Mouse (Mus musculus) lung, embryonic 16.5 days (tissue): ENCODE data around the gene Hoxc5. TPM values are rescaled to one million over a fixed set of nuclear protein-coding genes. Genes with fewer than 3 reads are reported as not detected.

ENCODE experiments used
- ATAC-seq: fragments of 200-750 bp; cut with Nextera tagmentation; 2 replicates; pipeline ENCODE4 v1.8.0; 2017; ENCODE audit warnings: low read depth, mild to moderate bottlenecking, moderate library complexity
- H3K27ac ChIP-seq: fragments of 300-500 bp; sonication (generic); 2 replicates; pipeline ENCODE4 v1.5.1; 2014; ENCODE audit warnings: mild to moderate bottlenecking, control low read depth, low read length
- H3K27me3 ChIP-seq: fragments of 300-500 bp; sonication (generic); 2 replicates; pipeline ENCODE4 v1.6.1; 2014; ENCODE audit warnings: low read depth, low read length, mixed read lengths; ENCODE audit not compliant: control insufficient read depth, insufficient read depth
- H3K36me3 ChIP-seq: fragments of 300-500 bp; sonication (generic); 2 replicates; pipeline ENCODE4 v1.6.1; 2014; ENCODE audit warnings: low read length; ENCODE audit not compliant: control insufficient read depth, insufficient read depth
- H3K4me1 ChIP-seq: fragments of 300-500 bp; sonication (generic); replicated peaks from 2 replicates; pipeline ENCODE4 v1.6.1; 2014; ENCODE audit warnings: low read length, mixed read lengths; ENCODE audit not compliant: control insufficient read depth, insufficient read depth
- H3K4me2 ChIP-seq: fragments of 300-500 bp; sonication (generic); 2 replicates; pipeline ENCODE4 v1.6.1; 2014; ENCODE audit warnings: low read depth, low read length, control low read depth
- H3K4me3 ChIP-seq: fragments of 300-500 bp; sonication (generic); 2 replicates; pipeline ENCODE4 v1.5.1; 2014; ENCODE audit warnings: mild to moderate bottlenecking, low read length, control low read depth
- H3K9ac ChIP-seq: fragments of 300-500 bp; sonication (generic); 2 replicates; pipeline ENCODE4 v1.6.1; 2014; ENCODE audit warnings: low read length, control low read depth
- H3K9me3 ChIP-seq: fragments of 300-500 bp; sonication (generic); 2 replicates; pipeline ENCODE4 v1.6.1; 2016; ENCODE audit warnings: low read length; ENCODE audit not compliant: control insufficient read depth
- WGBS: fragments of 180-500 bp; shearing (Covaris S2); extraction: QIAGEN DNeasy Blood & Tissue Kit; methylation state at CpG from one replicate; pipeline ENCODE4 v1.1.7; 2014; 5-methylcytosine and 5-hydroxymethylcytosine counted together
- polyA plus RNA-seq: library from polyadenylated mRNA; unstranded; fragments of >200 nt; fragmentation: Nextera tagmentation; extraction: Ambion mirVana; gene quantifications from 2 replicates; pipeline ENCODE4 v1.2.1, GENCODE M21; 2015

The Hoxc5 gene
- polyA plus RNA-seq, 1 experiment from 2014 or later, result 0.31 TPM

GRCm38 (mm10) chr15:102981379-102982288 is 14.4 kb downstream of the Hoxc5 start:
- H3K4me2 ChIP-seq, result peak overlapping the region; percentile 34
- peaks cover 96% of the 10 kb centered on the region for H3K27me3 ChIP-seq
- H3K4me1 ChIP-seq, result no peaks in the 10 kb centered on the region; the same call in 1 of the 2 replicates
- H3K9me3 ChIP-seq, result no peaks in the 10 kb centered on the region
- no peak overlapping the region for H3K9ac ChIP-seq
- WGBS, result under 1% methylated on average over 81 of the region's 88 CpGs
- H3K36me3 ChIP-seq, result no peaks in the 10 kb centered on the region
- H3K27ac ChIP-seq, result no peak overlapping the region
- no peak for ATAC-seq
- H3K4me3 ChIP-seq, result peak overlapping the region; percentile 22

- Histone ChIP-seq H3K9me3 (no peaks in the 10 kb centered on the region), H3K36me3 (no peaks in the 10 kb centered on the region), H3K4me2 (no peak overlapping the region), H3K4me1 (no peaks in the 10 kb centered on the region), H3K4me3 (no peak overlapping the region), H3K27ac (no peak overlapping the region), H3K27me3 (peaks cover 95% of the 10 kb centered on the region), H3K9ac (no peak overlapping the region)
- WGBS, result 3% methylated on average over 12 of the region's 12 CpGs
- ATAC-seq, result no peak
These were observed 16.5 kb downstream of the Hoxc5 start for GRCm38 (mm10) chr15:102983716-102984115.

- Histone ChIP-seq H3K36me3 (no peaks in the 10 kb centered on the region), H3K9me3 (no peaks in the 10 kb centered on the region), H3K4me1 (no peaks in the 10 kb centered on the region), H3K4me3 (no peak overlapping the region), H3K9ac (no peak overlapping the region), H3K27me3 (peaks cover 95% of the 10 kb centered on the region), H3K4me2 (no peak overlapping the region), H3K27ac (no peak overlapping the region)
- WGBS, result 5% methylated on average over 10 of the region's 10 CpGs
- ATAC-seq, result no peak
These were observed 17.3 kb downstream of the Hoxc5 start for GRCm38 (mm10) chr15:102984521-102984920.

GRCm38 (mm10) chr15:102984925-102985324 is 17.7 kb downstream of the Hoxc5 start:
- no peak overlapping the region for H3K27ac ChIP-seq
- H3K4me1 ChIP-seq, result no peaks in the 10 kb centered on the region
- H3K4me2 ChIP-seq, result no peak overlapping the region
- no peaks in the 10 kb centered on the region for H3K36me3 ChIP-seq
- no peak for ATAC-seq
- H3K9ac ChIP-seq, result no peak overlapping the region
- 9% methylated on average over 3 of the region's 3 CpGs for WGBS
- H3K27me3 ChIP-seq, result peaks cover 95% of the 10 kb centered on the region
- no peak overlapping the region for H3K4me3 ChIP-seq
- H3K9me3 ChIP-seq, result no peaks in the 10 kb centered on the region

GRCm38 (mm10) chr15:102987124-102987833 is 20.0 kb downstream of the Hoxc5 start:
- no peaks in the 10 kb centered on the region for H3K36me3 ChIP-seq
- ATAC-seq, result peak; percentile 56
- peaks cover 3% of the 10 kb centered on the region; the same call in 1 of the 2 replicates for H3K4me1 ChIP-seq
- no peak overlapping the region for H3K27ac ChIP-seq
- H3K4me2 ChIP-seq, result no peak overlapping the region
- H3K27me3 ChIP-seq, result peaks cover 95% of the 10 kb centered on the region
- no peaks in the 10 kb centered on the region for H3K9me3 ChIP-seq
- H3K9ac ChIP-seq, result no peak overlapping the region
- H3K4me3 ChIP-seq, result no peak overlapping the region
- WGBS, result 3% methylated on average over 21 of the region's 21 CpGs

- H3K4me2 ChIP-seq, result no peak overlapping the region
- H3K9ac ChIP-seq, result no peak overlapping the region
- no peak overlapping the region for H3K4me3 ChIP-seq
- H3K27ac ChIP-seq, result no peak overlapping the region
- 24% methylated on average over 5 of the region's 5 CpGs for WGBS
- peaks cover 96% of the 10 kb centered on the region for H3K27me3 ChIP-seq
- no peaks in the 10 kb centered on the region for H3K9me3 ChIP-seq
- H3K36me3 ChIP-seq, result no peaks in the 10 kb centered on the region
- peaks cover 3% of the 10 kb centered on the region; the same call in 1 of the 2 replicates for H3K4me1 ChIP-seq
- ATAC-seq, result no peak
These were observed 20.8 kb downstream of the Hoxc5 start for GRCm38 (mm10) chr15:102988078-102988477.

- ATAC-seq, result no peak
- 2% methylated on average over 69 of the region's 69 CpGs for WGBS
- Histone ChIP-seq H3K27me3 (peaks cover 93% of the 10 kb centered on the region), H3K36me3 (no peaks in the 10 kb centered on the region), H3K27ac (no peak within 1 kb of the TSS), H3K4me1 (peaks cover 3% of the 10 kb centered on the region; the same call in 1 of the 2 replicates), H3K4me3 (no peak within 1 kb of the TSS), H3K9me3 (no peaks in the 10 kb centered on the region), H3K9ac (no peak within 1 kb of the TSS), H3K4me2 (no peak within 1 kb of the TSS)
These were observed 23.5 kb downstream of the Hoxc5 start, which contains the start of gene Hoxc8 for GRCm38 (mm10) chr15:102990461-102991397. Hoxc8 (plus strand) TSS chr15:102990607.

GRCm38 (mm10) chr15:102991782-102992181 is 24.5 kb downstream of the Hoxc5 start:
- WGBS, result 2% methylated on average over 7 of the region's 7 CpGs
- Histone ChIP-seq H3K4me3 (no peak overlapping the region), H3K27me3 (peaks cover 93% of the 10 kb centered on the region), H3K4me1 (peaks cover 3% of the 10 kb centered on the region; the same call in 1 of the 2 replicates), H3K4me2 (no peak overlapping the region), H3K27ac (no peak overlapping the region), H3K9ac (no peak overlapping the region), H3K36me3 (no peaks in the 10 kb centered on the region), H3K9me3 (no peaks in the 10 kb centered on the region)
- no peak for ATAC-seq
